Mouse (Mus musculus): ENCODE measurements at regions not wholly inside any gene's neighbourhood (a gene's known extent, or its start where the extent isn't known, plus 50 kb on each side); places are given as distances from the start of the nearest gene placed in this dataset.
A peak's percentile ranks its signal among the peaks of the same experiment; 100 is the strongest.

DNA sequence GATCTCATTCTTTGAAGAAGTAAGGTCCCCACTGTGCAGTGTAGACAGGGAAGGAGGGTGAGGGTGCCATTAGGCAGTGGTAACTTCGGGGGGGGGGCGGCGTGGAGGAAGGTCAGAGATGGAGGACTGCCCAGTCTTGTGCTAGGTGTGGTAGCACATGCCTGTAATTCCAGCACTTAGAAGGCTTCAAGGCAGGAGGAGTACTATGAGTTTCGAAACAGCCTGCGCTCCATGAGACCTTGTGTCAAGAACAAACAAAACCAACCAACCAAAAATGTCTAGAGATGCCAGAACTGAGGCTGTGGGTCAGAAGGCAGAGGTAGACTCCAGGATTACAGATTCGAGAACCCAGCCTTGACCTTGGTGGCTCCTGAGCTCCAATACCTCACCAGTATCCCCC lies 130.8 kb downstream of the Pja1 start:
- no peak for DNase-seq (ENCODE audit: low spot score)

- no peak for DNase-seq (ENCODE audit: low spot score)
These were observed 131.8 kb downstream of the Pja1 start for GRCm38 (mm10) chrX:99339081-99339876.

- no peak for DNase-seq (ENCODE audit: low spot score)
These were observed 134.2 kb downstream of the Pja1 start for GRCm38 (mm10) chrX:99336616-99337553.

- DNase-seq (ENCODE audit: low spot score): no peak
These were observed 135.0 kb downstream of the Pja1 start for GRCm38 (mm10) chrX:99335886-99336589.

- DNase-seq (ENCODE audit: low spot score): no peak
These were observed 138.7 kb downstream of the Pja1 start for GRCm38 (mm10) chrX:99332457-99332770.

DNA sequence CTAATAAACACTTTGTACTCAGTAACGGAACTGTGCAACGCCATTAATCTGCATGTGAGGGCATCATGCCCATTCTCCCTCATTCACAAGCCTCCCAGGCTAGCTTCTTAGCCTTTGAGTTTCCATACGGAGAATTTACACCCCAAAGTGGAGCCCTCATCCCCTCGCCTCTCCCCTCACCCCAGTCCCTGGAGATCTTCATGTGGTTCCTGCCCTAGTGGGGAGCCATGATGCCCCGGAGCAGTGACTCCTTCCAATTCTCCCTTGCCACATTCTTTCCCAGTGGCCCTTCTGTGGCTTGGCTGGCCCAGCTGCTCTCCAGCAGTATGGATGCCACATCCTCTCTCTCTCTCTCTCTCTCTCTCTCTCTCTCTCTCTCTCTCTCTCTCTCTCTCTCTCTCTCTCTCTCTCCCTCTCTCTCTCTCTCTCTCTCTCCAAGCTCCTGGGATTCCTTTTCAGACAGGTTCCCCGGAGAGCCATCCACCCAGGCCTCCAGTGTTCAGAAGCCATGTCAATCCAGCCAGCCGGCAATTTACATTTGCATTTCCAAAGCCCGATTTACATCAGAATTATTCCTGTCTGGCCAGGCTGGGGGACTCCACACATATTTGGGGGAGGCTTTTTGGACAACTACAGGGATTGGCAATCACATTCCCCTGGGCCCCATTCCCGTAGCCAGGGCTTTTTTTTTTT lies 139.2 kb downstream of the Pja1 start:
- DNase-seq (ENCODE audit: low spot score): no peak

GRCm38 (mm10) chrX:99330386-99330785 lies 140.7 kb downstream of the Pja1 start:
- DNase-seq (ENCODE audit: low spot score): no peak

DNA sequence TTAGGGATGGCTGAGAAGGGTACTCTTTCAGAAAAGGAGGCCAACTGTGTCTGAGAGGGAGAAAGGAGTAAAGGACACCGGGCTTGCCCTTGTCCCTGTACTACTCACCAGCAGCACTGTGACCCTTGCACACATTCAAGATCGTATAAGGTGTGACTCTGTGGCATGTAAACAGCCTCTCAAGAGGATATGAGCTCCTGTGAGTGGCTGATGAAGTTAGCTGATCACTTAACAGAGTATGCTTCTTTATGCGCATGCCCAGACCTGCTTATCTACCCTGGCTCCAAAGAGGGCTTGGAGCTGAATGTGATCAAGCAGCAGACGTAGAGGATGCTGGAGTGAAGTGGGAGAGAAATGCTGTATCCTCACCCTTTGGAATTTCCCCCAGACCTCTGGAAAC lies 142.5 kb downstream of the Pja1 start:
- DNase-seq (ENCODE audit: low spot score): no peak

DNA sequence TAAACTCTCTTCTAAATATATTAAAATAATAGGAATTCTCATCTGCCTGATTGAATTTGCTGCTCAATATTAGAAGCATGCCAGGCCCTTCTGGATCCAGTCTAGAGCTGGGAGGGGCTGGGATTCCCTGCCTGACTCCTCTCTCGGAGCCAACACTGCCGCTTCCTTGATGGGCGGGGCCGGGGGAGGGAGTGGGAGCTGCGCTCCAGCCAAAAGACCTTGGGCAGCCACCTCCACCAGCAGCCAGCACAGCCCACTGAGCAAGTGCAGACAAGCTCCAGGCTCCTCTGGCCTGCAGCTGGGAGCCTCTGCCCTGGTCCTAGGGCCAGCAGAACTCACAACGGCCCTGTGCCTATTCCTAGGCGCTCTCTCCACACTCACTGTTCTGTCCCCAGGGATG lies 144.9 kb downstream of the Pja1 start:
- no peak for DNase-seq (ENCODE audit: low spot score)

DNA sequence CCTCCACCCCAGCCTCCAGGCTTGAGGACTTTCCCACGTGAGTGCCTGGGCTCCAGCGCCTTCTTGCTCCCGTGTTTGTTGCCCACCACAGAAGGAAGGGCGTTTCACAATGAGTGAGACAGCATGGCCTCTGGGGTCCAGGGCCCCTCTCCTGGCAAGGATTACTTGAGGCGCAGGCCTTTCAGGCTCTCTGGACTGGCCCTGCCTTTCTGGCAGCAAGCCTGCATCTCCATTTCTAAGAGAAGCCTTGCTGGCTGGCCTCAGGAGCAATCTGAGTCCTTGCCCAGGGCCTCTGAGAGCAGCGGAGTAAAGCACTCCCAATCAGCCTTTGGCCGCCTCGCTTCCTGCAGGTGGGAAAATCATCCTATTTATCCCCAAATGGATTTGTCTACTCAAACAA lies 145.6 kb downstream of the Pja1 start:
- no peak for DNase-seq (ENCODE audit: low spot score)

DNA sequence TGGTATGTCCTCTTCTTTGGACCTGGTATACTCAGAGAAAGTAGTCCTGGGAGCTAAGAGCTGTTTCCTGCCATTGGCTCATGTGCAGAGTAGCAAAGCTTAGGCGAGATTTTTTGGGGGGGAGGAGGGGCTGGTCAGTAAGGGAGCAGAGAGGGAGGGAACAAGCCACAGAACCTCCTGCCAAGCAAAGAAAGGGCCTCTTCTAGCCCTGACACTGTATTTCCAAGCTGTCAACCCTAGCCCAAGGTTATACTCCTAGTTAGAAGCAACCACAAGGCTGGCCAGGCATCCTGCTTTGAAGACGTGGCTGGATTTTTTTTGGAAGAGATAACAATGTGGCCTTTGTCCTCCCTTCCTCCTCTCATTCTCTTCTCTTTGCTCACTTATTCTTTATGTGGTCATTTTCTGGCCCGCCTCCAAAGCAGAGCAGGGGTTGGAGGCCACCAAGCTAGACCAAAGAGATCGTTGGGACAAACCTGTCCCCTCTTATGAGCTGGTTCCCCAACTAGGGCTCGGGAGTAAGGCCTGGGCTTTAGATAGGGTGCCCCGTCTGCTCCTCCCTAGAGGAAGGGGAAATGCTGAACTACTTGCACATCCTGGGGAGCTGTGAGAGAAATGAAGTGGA lies 146.4 kb downstream of the Pja1 start:
- no peak for DNase-seq (ENCODE audit: low spot score)

GRCm38 (mm10) chrX:99319791-99320190 lies 151.3 kb downstream of the Pja1 start:
- no peak for DNase-seq (ENCODE audit: low spot score)

DNA sequence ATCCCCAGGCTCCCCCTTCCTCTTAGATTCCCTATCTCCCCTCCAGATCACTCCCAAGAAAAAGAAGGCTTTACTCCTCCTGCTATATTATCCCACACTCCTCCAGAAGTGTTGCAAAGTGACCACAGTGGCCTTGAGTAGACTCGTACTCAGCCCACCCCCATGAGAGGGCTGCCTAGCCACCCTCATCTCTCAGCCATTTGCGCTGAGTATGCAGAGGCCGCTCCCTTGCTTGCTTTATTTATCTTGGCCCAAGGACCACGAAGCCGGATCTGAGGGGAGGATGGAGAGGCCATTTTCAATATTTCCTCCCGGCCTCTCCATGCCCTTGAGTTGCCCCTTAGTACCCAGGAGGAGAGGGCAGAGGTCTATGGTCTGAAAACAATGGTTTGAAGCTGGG lies 151.9 kb downstream of the Pja1 start:
- DNase-seq (ENCODE audit: low spot score): no peak

DNA sequence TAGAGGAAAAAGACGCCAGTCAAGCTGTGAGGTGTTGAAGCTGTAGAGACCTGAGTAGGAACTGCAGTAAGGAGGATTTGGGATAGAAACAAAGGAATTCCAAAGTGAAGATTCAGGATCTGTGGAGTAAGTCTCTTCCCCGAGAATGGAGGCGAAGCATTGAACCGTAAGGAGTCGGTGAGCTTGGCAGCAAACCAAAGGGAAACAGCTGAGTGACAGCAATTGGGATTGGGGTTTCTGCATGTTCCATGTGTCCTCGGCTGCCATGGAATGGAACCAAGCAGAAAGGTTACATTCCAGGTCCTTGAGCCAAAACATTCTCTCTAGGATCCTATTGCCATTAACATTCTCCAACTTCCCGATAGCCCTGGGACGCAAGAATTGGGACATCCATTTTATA lies 152.9 kb downstream of the Pja1 start:
- DNase-seq (ENCODE audit: low spot score): no peak

DNA sequence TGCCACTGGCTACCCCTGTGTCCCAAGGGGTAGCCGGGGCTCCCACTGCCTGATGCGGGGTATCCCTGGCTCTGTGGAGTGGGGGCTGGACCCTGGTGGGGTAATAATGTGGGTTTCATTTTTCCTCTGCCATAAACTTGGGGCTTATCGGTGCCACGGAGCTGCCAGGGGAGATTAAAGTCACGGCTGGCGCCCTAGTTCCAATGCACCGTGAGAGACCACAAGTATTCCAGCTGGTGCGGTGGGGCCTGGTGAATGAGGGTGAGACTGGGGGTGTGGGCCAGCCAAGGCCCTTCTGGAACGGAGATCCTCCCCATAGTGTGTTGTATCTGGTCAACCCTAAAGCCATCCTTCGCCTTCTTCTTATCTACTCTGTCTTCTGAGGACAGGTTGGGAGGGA lies 153.3 kb downstream of the Pja1 start:
- no peak for DNase-seq (ENCODE audit: low spot score)

DNA sequence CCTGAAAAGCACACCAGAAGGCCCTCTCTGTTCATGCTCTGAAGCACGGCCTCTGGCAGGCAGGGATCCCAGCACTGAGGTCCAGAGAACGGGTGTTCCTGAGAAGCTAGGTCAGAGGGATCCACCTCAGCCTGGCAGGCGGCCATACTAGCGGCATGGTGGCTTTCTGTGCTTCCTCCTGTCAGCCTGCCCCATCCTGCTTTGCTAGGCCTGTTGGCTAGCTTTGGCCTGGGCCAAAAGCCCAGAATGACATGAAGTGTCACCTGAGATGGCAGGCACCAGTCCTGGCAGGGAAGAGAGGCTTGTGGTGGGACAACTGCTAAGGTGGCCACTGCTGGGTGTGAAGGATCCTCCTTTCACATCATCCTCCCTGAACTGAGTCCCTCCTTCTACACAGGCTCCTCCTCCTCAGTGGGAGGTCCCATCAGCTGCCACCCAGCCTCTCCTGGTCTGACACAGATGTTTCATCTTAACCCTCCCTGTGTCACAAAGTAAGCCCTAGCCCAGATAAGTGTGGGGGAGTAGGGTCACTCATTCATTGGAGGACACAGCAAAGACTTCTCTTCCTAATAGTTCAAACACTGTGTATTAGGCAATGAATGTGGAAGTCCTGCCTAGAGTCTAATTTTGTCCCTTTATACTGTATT lies 154.5 kb downstream of the Pja1 start:
- DNase-seq (ENCODE audit: low spot score): no peak

DNA sequence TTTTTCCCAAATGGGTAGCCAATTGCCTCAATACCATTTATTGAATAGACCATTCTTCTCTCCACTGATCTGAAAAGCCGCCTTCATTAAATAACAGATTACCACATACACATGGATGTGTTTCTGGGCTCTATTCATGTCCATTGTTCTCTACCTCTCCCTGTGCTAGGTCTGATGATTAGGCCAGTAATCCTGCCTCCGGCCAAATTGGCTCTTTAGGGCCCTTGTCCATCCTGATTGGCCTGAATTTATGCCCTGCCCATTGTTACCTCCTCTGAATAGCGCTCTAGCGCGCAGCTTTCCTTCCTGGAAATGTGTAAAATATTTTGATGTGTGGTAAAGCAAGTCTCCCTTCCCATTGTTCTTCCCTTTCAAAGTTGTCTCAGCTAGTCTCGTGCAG lies 163.2 kb downstream of the Efnb1 start:
- no peak for DNase-seq (ENCODE audit: low spot score)

DNA sequence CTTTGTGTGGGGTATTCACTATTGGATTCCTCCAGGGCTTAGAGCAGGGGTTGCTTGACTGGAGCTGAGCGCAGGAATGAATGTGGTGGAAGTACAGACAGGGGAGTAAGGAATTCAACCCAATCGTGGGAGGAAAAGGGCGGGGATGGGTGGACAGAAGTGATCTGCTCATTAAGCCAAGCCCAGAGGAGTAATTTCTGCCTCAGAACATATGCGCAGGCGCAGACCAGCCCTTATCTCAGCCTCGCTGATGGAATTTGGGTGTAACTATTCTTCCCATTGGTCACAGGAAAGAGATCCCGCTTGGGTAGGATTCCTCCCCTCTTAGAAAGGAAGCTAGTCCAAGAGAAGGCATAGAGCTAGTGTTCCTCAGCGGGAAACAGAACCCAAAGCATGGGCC lies 158.8 kb downstream of the Efnb1 start:
- DNase-seq (ENCODE audit: low spot score): peak; percentile 35

DNA sequence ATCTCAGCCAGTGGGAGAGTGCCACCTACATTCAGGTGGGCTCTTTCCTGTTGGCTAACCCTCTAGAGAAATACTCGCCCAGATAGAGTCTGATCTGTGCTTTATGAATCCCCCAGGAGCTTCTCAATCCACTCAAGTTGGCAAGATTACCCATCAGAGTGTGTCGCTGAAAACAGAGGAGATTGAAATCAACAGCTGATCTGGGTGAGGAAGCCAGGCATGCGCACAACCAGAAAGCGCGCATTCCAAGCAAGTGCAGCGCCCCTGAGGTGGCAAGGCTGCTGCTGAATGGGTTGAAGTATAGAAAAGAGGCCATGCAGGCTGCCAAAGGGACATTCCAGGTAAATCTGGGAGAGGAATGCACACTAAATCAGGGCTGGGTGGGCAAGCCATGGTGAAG lies 158.0 kb downstream of the Efnb1 start:
- DNase-seq (ENCODE audit: low spot score): no peak

DNA sequence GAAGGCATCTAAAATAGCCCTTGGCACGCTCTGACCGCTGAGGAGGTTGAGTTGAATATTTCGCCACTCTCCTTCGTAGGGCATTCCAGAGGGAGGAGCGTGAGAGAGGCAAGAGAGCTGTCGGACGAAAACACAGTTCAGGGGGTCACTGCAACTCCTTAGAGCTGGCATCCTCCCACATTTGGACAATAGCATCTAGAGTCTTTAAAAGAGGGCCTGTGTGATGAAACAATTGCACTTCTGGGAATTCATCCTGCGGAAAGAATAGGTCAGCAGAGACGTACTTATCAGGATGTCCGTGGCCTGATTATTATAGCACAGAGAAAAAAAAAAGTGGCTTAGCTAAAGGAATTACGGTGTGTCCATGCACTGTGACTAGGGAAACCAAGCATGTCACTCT lies 156.8 kb downstream of the Efnb1 start:
- no peak for DNase-seq (ENCODE audit: low spot score)

- DNase-seq (ENCODE audit: low spot score): no peak
These were observed 156.0 kb downstream of the Efnb1 start for GRCm38 (mm10) chrX:99291965-99292364.

Measured in urinary bladder, postnatal 25 days (tissue).